Mouse (Mus musculus) sigmoid colon, adult 10 weeks (tissue): ENCODE data around the gene Olfr1238. TPM values are rescaled to one million over a fixed set of nuclear protein-coding genes. Genes with fewer than 3 reads are reported as not detected.

Experiments
- polyA plus RNA-seq: library from polyadenylated mRNA; stranded (reverse); fragments of 350-450 nt; fragmentation: Illumina TruSeq; extraction: RNeasy Lipid Tissue Mini Kit (QIAGEN cat#74804); gene quantifications from one replicate; pipeline ENCODE4 v1.2.3, GENCODE M21; 2014; ENCODE audit warnings: low read depth, low replicate concordance

The Olfr1238 gene
- not detected for polyA plus RNA-seq

GRCm38 (mm10) chr2:89409576-89409975, at the start of gene Olfr1238:
Olfr1238 (minus strand) TSS chr2:89409676.

GRCm38 (mm10) chr2:89442900-89443299, 33.4 kb upstream of the Olfr1238 start, which contains the start of gene Olfr1240:
Olfr1240 (minus strand) TSS chr2:89443000.

GRCm38 (mm10) chr2:89420307-89420706, 10.8 kb upstream of the Olfr1238 start, which contains the start of gene Olfr1239:
Olfr1239 (minus strand) TSS chr2:89420407.

GRCm38 (mm10) chr2:89364765-89365164, 44.7 kb downstream of the Olfr1238 start, which contains the start of gene Olfr1234:
Olfr1234 (minus strand) TSS chr2:89364865.

Other genes with a start within 250 kb of the Olfr1238 start
- gene Olfr1224-ps1, start 245.6 kb downstream of the Olfr1238 start, polyA plus RNA-seq: not detected
- gene Olfr1225, start 235.0 kb downstream of the Olfr1238 start, polyA plus RNA-seq: not detected
- 0.09 TPM for gene Olfr1226, start 209.6 kb downstream of the Olfr1238 start, polyA plus RNA-seq
- gene Olfr1228, start 155.6 kb downstream of the Olfr1238 start, polyA plus RNA-seq: not detected
- gene Olfr1229, start 121.7 kb downstream of the Olfr1238 start, polyA plus RNA-seq: not detected
- not detected for gene Olfr1230, start 112.4 kb downstream of the Olfr1238 start, polyA plus RNA-seq
- gene Olfr1231, start 102.6 kb downstream of the Olfr1238 start, polyA plus RNA-seq: not detected
- not detected for gene Olfr1232, start 80.0 kb downstream of the Olfr1238 start, polyA plus RNA-seq
- gene Olfr1233, start 67.3 kb downstream of the Olfr1238 start, polyA plus RNA-seq: not detected
- gene Olfr1234, start 44.8 kb downstream of the Olfr1238 start, polyA plus RNA-seq: not detected
- gene Olfr1239, start 10.7 kb upstream of the Olfr1238 start, polyA plus RNA-seq: not detected
- gene Olfr1240, start 33.3 kb upstream of the Olfr1238 start, polyA plus RNA-seq: not detected
- gene Olfr1241, start 77.5 kb upstream of the Olfr1238 start, polyA plus RNA-seq: not detected
- gene Olfr1242, start 88.7 kb upstream of the Olfr1238 start, polyA plus RNA-seq: not detected
- gene Olfr1243, start 121.8 kb upstream of the Olfr1238 start, polyA plus RNA-seq: not detected
- not detected for gene Olfr1245, start 168.8 kb upstream of the Olfr1238 start, polyA plus RNA-seq
- gene Olfr1246, start 183.5 kb upstream of the Olfr1238 start, polyA plus RNA-seq: not detected
- gene Olfr1247, start 204.5 kb upstream of the Olfr1238 start, polyA plus RNA-seq: not detected
- not detected for gene Olfr1248, start 208.6 kb upstream of the Olfr1238 start, polyA plus RNA-seq
- gene Olfr1249, start 225.3 kb upstream of the Olfr1238 start, polyA plus RNA-seq: not detected